Mouse (Mus musculus): Measurements from ENCODE around the gene Utf1.
A peak's percentile ranks its signal among the peaks of the same experiment; 100 is the strongest.

Utf1 gene

DNA sequence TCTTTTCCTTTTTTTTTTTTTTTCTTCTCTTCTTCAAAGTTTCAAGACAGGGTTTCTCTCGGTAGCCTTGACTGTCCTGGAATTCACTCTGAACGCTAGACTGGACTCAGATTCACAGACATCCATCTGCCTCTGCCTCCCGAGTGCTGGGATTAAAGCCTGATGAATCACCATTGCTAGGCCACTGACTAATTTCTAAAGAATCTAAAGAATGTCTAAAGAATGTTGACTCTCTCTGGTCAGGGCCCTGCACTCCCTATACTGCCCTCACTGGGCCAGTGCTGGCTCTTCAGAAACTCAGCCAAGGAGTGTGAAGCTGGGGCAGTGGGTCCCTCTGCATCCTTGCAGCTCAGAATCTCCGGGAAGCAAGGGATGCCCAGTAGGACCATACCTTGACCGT lies 31.9 kb downstream of the Utf1 start:
- no peak for DNase-seq

DNA sequence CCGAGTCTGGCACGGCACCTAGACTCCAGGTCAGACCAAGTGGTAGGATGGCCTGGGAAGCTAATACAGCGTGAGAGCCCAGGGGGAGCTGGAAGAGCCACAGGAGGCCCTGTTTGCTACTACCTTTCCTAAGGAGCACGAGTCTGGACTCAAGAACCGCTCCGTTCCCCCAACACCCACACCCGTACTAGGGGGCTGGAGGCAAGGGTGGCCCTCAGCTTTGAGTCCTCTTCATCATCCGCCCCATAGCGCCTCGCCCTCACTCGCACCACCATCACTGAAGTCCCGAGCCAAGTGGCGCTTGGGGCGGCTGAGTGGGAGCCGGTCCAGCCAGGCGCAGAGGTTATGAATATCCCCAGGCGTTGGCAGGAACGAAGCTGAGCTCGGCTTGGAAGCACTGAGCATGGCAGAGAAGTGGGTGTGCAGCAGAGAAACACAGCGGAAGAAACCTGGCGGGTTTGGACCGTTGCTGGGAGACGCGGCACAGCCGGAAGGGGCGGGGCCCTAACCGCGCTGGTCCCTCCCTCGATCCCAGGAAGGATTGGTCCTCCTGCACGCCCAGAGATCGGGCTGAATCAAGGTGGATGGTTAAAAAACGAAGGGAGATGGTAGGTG lies 34.8 kb downstream of the Utf1 start, which contains the start of gene 6430531B16Rik:
6430531B16Rik (minus strand) TSS at position 478 of the 615 bp plus-strand sequence.
- peak; percentile 86 for DNase-seq

- no peak for DNase-seq
These were observed 35.6 kb downstream of the Utf1 start for GRCm38 (mm10) chr7:139979011-139979719.

DNA sequence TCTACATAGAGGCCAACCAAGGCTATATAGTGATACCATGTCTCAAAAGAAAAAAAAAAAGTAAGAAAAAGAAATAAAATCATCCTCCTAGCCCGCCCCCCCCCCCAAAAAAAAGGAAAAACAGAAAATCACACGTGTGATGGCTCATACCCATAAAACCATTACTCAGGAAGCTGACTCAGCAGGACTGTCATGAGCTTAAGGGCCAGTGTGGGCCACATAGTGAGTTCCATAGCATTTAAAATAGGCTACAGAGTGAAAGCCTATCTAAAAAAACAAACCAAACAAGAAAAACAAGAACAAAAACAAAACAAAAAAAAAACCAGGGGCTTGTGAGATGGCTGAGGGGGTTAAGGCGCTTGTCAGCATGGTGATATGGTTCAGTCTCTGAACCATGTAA lies 37.2 kb downstream of the Utf1 start:
- DNase-seq, result no peak

DNA sequence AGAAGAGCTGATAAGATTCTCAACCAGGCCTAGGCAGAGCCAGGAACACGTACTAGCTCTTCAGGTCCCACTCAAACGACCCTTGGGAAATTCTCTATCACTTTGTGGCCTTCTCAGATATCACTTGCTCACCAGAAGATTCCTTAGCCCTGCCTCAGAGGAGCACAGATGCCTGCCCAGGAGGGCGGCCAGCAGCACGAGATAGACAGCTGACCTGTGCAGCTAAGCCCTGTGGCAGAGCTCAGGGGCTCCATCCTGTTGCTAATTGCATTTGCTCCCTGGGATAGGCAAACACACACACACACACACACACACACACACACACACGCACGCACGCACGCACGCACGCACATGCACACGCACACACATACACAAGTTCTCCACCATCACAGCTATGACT lies 38.5 kb downstream of the Utf1 start:
- DNase-seq, result no peak

DNA sequence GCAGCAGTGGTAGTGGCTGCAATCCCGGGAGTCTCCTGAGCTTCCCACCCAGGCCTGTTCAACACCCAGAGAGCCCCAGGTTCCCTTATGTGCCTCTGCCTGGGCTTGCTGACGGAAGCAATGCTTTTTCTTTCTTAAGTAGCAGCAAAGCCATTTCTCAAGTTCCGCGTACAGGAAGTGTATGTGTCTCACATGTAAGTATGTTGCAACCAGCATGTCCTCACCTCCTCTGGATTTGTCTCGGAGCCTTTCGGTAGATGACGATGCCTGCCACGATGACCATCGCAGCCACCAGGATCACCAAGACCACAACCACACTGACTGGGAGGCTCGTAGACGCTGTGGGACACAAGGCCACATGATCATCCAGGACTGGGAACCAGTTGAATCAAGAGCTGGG lies 40.9 kb downstream of the Utf1 start:
- DNase-seq, result no peak

DNA sequence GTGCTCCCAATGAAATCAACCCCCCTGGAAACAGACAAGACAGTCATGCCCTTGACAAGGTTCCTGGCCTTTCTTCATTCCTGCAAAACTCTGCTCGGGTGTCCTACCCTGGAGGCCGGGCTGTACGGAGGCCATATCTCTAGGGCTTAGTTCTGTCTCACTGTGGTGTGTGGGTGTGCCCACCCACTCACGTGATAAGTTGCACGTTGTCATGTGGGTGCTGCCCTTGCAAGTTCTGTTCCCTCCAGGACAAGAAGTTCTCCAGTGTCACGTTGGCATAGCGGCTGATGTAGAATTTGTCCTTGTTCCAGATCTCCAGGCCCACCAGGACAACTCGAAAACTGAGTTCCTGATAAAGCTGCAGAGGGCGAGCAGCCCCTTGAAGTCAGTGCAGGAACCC lies 44.7 kb downstream of the Utf1 start:
- DNase-seq, result no peak

DNA sequence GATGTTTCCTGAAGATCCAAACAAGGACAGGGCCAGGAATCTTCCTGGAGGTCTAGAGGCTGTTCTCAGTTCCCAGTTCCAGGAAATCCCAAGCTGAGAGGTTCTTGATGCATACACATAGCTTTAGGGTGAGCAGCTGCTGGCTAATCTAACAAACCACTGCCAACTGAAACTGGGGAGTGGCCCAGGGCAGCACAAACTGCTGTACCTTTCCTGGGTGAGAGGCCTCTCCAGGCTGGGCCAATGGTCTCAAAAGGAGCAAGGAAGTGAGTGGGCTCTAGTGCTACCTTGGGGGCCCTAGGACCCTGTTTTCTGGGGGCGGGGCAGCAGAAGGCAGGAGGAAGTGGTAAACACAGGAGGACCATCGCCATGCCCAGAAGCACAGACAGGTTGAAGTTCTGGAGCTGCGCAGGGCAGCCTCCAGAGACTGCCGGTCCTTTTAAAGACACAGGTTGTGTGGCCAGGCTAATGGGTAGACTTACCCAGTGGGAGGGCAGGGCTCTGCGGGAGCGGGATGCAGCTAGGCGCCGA lies 47.3 kb downstream of the Utf1 start:
- DNase-seq, result no peak

GRCm38 (mm10) chr7:139992406-139992805 lies 48.8 kb downstream of the Utf1 start, which contains the start of gene Adam8:
Gene Adam8, minus strand, starts transcription at chr7:139992562.
- no peak for DNase-seq

GRCm38 (mm10) chr7:139993532-139993931 lies 49.9 kb downstream of the Utf1 start:
- no peak for DNase-seq

GRCm38 (mm10) chr7:139994202-139994601 lies 50.6 kb downstream of the Utf1 start:
- no peak for DNase-seq

- DNase-seq, result peak; percentile 69
These were observed 51.1 kb downstream of the Utf1 start for GRCm38 (mm10) chr7:139994676-139995075.
